Mouse (Mus musculus) spleen, postnatal 10 days (tissue): ENCODE measurements around the gene Nrxn2.

Source experiments
- DNase-seq, 2 experiments: peaks; one replicate each; pipeline ENCODE4 v3.0.0; 2021 to 2022; ENCODE audit warnings: low spot score in 2 of 2

Gene Nrxn2

DNA sequence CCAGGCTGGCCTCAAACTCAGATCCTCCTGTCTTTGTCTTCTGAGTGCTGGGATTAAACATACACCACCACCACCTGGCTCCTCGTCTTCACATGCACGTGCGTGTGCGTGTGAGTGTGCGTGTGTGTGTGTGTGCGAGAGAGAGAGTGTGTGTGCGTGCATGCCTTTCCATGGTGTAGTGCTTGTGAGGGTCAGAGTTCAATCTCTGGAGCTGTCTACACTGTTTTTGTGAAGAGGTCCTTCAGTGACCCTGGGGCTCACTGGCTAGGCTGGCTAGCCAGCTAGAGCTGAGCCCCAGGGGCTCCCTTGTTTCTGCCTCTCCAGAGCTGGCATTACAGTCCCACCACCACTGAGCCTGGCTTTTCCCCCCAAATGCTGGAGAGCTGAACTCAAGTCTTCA, 123.0 kb downstream of the Nrxn2 start:
- no peak for DNase-seq

DNA sequence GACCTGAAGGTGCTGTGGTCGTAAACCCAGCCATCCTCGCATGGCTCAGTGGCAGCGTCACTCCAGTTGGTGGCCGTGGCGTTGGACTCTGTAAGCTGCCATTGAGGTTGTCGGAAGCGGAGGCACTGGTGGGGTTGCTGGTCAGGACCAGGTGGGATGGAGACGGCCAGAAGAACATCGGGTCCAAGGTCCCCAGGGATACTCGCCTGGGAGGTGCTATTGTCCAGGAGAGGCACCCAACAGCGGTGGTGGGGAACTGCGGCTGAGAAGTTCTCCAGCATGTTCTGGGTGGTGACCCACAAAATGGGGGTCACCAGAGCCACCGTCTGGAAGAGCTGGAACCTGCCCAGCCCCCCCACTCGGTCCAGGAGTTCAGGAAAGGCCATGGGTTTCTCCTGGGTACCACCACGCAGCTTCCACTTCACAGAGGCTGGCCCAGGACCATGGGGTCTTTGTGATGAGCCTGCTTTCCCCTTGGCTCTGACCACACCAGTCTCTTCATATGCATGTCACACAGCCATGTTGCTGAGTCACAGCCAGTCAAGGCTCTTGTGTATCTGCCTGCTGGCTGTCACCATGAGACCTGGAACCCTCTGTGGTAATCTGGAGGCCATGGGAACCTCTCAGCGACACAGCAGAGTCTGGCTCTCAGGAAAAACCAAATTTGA, 124.0 kb downstream of the Nrxn2 start, which contains the start of gene Slc22a12:
Gene Slc22a12 (minus strand): TSS at position 666 of the 668 bp plus-strand sequence.
- DNase-seq = no peak

- DNase-seq = no peak
These were observed 124.5 kb downstream of the Nrxn2 start for GRCm38 (mm10) chr19:6543035-6543383.

GRCm38 (mm10) chr19:6543518-6543917, 125.0 kb downstream of the Nrxn2 start:
- no peak for DNase-seq

DNA sequence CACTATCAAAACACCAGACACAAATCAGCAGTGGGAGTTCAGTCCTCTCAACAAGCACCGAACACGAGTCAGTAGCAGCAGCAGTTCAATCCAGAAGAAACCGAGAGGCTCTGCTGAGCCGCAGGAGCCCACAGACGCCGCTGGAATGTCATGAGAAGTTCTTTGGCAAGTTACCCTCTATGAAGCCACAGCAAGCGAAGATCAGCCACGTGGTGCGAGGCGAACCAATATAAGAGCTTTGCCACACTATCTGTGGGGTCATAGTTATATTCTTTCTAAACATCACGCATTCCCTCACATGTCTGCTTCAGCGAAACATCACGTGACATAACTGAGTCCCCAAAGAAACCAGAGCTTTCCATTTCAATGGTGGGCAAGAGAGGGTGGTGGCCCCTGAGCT, 126.2 kb downstream of the Nrxn2 start:
- DNase-seq = no peak

GRCm38 (mm10) chr19:6545481-6545880, 127.0 kb downstream of the Nrxn2 start:
- no peak for DNase-seq

GRCm38 (mm10) chr19:6546096-6546495, 127.6 kb downstream of the Nrxn2 start:
- DNase-seq = no peak

DNA sequence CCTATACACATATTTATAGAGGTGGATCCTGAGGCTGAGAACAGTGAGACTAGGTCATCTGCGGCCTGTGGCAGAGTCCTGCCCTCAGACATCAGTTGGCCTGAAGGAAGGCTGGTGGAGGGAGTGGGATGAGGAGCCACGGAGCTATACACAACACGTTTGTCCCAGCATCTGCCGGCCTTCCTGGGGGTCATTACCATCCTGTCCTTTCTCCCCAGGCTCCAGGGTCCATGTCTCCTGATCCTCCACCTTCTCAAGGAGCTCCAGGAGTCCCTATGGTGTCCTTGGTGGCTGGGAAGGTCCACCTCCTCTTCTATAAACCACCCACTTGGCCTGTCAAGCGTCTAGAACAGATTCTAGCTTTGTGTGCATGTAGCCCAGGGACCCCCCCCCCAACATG, 129.3 kb downstream of the Nrxn2 start:
- no peak for DNase-seq

- DNase-seq = no peak
These were observed 130.2 kb downstream of the Nrxn2 start for GRCm38 (mm10) chr19:6548431-6549410.

- no peak for DNase-seq
These were observed 131.0 kb downstream of the Nrxn2 start for GRCm38 (mm10) chr19:6549566-6549965.

- no peak for DNase-seq
These were observed 132.7 kb downstream of the Nrxn2 start for GRCm38 (mm10) chr19:6551215-6551614.

DNA sequence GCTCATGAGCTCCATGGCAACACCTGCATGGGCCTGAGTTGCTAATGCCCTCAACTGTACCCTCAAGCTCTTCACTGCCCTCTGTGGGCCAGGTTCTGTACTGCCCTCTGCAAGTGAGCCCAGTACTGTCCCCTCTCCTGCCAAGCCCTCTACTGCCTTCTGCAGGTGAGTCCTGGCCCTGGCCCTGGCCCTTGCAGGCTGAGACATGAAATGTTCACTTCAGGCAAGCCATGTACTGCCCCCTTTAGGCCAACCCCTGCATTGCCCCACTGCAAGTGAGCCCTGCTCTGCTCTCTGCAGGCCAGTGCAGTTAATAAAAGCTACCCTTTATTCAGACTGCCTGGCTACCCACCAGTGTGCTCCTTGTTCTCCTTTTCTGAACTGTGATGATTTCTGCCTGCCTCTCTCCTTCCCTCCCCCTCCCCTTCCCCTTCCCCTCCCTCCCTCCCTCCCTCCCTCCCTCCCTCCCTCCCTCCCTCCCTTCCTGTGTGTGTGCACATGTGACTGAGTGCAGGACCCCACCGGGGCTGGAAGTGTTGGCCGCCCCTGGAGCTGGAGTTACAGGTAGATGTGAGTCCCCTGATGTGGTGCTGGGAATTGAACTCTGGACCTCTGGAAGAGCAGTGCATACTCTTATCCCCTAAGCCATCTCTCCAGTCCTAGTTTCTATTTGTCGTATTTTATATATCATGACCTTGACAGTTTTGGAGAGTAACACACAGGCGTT, 133.9 kb downstream of the Nrxn2 start:
- DNase-seq = peak; percentile 28 to 78

DNA sequence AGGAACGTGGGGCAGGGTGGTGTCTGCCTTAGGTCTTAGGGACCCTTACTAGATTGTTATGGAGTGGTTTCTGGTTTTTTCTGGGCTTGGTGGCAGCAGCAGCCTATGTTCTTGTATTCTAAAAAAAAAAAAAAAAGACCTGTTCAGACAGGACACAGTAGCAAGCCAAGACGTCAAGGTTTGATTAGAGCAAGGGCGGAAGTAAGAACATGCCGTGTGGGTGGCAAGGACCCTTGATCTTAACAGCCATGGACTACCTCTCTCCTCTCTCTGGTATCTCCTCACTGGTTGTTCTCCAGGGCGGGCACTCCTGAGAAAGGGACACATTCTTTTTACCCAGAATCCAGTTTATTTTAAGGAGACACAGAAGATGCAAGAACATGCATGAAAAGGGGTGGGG, 134.6 kb downstream of the Nrxn2 start:
- no peak for DNase-seq

DNA sequence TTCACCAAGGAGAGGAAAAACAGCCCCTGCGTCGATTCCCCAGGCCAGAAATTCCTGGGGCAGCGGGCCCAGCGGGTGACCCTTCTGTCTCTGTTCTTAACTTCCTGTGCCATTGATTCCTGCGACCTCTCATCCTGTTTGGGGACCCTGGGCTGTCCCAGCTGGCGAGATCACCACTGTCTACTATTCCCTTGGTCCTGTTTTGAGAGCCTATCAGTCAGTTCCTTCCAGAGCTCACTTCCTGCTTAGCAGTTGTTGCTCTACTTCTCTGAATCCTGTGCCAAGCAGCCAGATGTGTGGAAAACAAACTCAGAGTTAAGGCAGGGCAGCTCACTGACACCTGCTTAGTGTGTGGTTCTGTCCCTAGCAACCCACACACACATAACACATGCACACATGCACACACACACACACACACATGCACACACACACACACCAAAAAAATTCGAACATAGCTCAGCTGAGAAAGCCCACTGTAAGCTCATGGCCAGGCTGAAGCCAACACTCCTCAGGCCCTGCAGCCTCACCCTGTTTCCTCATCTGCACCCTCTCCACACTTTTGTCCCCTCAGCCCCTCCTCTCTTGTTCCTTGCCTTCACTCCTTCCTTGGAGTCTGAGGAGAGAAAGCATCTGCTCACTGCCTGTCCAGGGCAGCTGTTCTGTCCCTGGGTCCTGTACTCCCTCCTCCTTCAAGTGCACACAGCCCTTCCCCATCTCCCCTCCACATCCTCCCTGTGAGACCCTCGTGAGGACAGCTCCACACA, 135.5 kb downstream of the Nrxn2 start:
- DNase-seq = no peak

DNA sequence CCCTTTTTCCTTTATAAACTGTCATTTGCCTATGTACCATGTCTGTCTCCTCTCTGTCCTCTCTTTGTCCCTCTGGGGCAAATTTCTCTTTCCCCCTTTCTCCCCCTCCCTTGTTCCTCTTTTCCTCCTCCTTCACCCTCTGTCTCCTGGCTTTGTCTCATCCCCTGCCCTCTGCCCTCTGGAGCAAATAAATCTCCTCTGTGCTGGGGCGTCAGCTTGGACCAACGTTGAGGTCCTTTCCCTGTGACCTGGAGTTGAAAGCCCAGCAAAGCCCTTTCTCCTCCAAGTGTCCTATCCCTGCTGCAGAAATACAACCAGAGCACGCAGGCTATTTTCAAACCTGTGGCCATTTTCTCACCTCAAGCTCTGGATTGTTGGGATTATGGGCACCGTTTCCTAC, 141.0 kb downstream of the Nrxn2 start:
- DNase-seq = no peak

DNA sequence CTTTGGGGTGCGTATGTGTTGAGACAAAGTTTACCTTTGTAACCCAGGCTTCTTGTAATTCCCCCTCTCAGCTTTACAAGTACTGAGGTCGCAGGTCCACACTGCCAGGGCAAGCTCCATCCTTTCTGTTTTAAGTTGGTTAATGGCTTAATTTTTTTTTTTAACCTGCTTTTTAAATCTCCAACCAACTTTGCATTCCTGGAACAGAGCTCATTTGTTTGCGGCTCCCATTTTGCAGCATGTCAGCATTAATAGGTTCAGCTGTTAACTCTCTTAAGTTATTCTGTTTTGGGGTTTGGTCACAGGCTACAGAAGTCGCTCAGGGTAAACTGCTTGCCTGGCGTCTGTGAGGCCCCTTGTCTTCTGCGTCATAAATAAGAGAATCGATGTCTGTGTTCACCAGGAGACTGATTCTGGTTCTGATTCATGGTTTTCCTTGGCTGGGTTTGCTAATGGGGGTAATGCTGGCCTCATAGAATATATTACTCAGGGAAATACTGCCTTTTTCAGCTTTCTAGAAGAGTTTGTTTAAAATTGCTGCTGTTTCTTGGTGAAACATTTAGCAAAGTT, 141.8 kb downstream of the Nrxn2 start:
- no peak for DNase-seq

DNA sequence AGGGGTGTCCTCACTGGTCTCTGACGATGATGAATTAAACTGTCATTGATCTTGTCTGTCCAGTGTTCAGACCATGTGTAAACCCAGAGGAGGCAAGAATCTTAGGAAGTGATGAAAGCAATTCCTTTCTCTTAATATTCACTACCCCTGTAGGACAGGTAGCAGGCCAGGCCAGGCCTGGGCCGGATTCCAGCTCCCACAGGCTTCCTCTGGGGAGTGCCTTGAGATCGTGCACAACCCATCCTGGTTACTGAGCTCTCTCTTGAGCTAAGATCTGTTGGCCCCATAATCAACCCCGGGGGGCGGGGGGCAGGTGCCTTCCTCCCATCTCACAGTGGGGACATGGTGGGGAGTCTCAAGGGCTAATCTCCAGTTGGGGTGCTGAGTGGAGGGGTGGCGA, 146.6 kb downstream of the Nrxn2 start:
- DNase-seq = no peak

GRCm38 (mm10) chr19:6566450-6566849, 147.9 kb downstream of the Nrxn2 start:
- no peak for DNase-seq

GRCm38 (mm10) chr19:6569021-6569420, 150.5 kb downstream of the Nrxn2 start:
- no peak for DNase-seq

DNA sequence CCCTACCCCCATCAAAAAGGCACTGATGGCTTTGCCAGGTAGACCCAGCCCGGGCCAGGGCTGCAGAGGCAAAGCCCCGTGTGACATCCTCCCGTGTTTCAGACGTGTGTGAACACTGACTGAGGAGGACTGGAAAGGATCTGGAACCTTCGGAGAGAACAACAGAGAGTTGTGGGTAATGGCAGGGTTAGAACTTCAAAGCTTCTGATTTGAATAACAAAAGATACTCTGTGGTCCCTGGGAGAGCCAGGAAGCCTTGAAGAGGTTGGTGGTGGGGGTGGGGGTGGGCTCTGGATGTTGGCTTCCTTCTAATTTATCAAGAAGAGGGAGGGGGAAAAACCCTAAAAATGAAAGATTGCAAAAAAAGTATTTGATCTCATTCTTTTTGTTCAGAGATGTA, 151.0 kb downstream of the Nrxn2 start:
- DNase-seq = no peak

DNA sequence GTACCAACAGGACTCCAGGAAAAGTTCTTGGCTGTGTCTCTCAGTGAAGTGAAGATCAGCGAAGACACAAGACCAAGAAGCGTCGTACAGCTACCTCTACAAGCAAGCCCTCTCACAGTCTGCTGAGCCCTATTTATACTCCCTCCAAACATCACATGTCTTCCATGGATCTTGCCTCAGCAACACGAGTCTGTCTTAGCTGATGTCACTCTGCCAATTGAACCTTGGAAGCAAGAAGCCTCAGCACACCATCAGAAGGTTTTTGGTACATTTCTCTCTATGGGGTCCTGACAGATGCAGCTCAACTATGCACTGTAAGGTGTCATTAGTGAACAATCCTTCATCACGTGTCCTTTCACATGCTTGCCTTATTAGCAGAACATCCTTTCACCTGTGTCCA, 152.9 kb downstream of the Nrxn2 start:
- no peak for DNase-seq
